Mouse (Mus musculus) brain, embryonic 18.5 days (tissue): ENCODE data around the gene Vps53.
"Not testable (repeated sequence)": the region's sequence is repeated elsewhere in the genome, so short reads cannot be mapped to it uniquely, and the experiment has no call there.

Experiments used
- DNase-seq: peaks from one replicate; pipeline ENCODE4 v3.0.0-alpha.2; 2012; ENCODE audit warnings: low read depth, low spot score

Vps53 gene

DNA sequence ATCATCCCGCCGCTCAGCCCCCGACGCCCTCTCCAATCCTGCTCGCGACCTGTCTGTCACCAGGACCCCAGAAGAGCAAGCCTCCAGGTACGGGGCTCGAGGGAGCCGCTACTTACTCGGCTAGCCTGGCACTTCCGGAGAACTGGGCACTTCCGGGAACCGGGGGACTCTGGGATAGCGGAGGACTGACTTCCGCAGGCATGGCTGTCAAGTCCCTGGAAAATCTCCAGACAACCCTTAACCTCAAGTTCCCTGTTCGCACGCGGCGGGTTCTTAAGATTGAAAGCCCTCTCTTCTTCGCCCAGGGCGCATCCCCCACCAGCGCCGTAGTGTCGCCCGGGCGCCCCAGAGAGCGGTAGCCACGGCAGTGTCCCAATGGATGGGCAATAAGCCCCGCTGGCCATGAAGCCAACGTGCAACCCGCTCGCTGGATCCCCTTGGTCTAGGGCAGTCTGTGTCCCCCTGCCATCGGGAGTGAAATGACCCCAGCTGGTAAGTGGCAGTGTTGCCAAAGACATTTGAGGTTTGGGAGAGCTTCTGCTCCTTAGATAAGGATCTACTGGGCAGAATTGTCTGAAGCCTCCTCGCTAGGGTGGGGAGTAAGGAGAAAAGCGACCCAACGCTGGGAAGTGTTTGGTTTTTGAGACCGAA, at the start of gene Vps53, which contains the start of gene Fam57a:
Vps53 (minus strand) TSS at position 153 of the 651 bp plus-strand sequence.
Fam57a (plus strand) TSS at position 177 of the 651 bp plus-strand sequence.
- DNase-seq = peak; percentile 73

GRCm38 (mm10) chr11:76225051-76225450, 45.6 kb upstream of the Vps53 start:
- no peak for DNase-seq

GRCm38 (mm10) chr11:76224631-76225030, 45.2 kb upstream of the Vps53 start:
- no peak for DNase-seq

GRCm38 (mm10) chr11:76217390-76217800, 37.9 kb upstream of the Vps53 start, which contains the start of the genes Dbil5 and Gemin4:
Dbil5 (plus strand) TSS chr11:76217608.
Gemin4 (minus strand) TSS chr11:76217664.
- DNase-seq = peak; percentile 89

DNA sequence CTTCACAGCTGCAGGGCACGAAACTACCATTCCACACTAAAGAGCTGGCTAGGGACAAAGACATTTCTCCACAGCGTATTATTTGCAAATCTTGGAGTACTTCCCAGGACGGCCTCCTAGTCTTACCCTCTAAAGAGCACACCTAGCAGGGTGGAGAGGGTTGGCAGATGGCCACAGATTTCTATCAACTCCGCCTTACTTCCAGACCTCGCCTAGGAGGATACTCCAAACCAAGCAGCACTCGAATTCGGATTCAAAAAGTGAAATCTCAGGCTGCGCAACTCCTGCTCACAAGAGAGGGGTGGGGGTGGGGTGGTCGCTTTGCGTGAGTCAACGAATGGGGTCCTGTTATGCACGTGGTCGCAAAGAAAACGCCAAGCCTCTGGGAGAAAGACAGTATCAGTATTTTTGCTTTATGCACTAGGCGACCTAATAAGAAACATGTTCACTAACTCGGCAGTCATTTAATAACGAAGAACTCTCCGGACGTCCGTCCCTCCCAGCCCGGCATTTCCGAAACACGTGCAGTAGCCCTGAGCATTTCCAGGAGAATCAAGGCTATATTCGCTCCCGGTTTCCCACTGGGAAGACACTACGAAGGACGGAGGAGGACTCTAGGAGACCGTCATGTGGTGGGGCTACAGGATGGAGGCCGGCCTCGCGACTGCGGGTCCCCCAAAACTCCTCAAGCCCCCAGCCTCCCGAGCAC, 37.4 kb upstream of the Vps53 start:
- no peak for DNase-seq

GRCm38 (mm10) chr11:76216049-76216540, 36.6 kb upstream of the Vps53 start:
- no peak for DNase-seq

DNA sequence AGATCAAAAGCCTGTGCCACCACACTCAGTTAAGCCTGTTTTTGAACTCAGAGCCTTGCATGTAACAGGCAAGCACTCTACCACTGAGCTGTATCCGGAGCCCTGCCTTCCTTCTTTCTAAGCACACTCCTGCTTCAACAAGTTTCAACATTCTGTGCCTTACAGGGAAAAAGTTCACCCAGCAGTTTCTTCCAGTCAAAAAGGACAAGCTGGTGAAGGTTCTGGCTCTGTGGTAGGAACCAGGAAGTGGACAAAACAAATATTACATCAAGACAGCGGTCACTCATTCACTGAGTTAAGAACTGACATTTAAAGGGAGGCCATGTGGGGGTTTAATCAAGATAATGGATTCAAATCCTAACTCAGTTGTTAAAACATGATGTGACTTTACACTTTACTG, 35.6 kb upstream of the Vps53 start:
- no peak for DNase-seq

DNA sequence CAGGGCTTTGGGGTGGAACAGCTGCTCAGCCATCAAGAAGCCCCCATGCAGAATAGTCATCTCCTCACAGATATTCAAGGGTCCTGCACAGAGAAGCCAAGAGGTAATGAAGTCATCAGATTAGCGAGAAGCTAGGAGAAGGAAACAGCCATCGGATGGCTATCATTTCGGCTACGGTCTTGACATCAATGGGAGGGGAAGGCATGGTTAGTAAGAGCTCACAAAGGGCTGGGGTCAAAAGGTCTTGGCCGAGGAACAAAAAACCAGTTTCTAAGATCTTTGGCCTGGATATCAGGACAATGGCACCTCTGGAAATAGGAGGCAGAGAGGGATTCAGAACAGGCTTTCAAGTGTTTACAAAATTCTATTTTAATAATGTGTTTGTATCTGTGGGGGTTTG, 34.4 kb upstream of the Vps53 start:
- DNase-seq = no peak

GRCm38 (mm10) chr11:76211595-76211994, 32.1 kb upstream of the Vps53 start:
- DNase-seq = not testable (repeated sequence)

- DNase-seq = no peak
Observed at GRCm38 (mm10) chr11:76210228-76210985, 31.0 kb upstream of the Vps53 start.

- DNase-seq = no peak
Observed at GRCm38 (mm10) chr11:76206793-76207192, 27.3 kb upstream of the Vps53 start.

DNA sequence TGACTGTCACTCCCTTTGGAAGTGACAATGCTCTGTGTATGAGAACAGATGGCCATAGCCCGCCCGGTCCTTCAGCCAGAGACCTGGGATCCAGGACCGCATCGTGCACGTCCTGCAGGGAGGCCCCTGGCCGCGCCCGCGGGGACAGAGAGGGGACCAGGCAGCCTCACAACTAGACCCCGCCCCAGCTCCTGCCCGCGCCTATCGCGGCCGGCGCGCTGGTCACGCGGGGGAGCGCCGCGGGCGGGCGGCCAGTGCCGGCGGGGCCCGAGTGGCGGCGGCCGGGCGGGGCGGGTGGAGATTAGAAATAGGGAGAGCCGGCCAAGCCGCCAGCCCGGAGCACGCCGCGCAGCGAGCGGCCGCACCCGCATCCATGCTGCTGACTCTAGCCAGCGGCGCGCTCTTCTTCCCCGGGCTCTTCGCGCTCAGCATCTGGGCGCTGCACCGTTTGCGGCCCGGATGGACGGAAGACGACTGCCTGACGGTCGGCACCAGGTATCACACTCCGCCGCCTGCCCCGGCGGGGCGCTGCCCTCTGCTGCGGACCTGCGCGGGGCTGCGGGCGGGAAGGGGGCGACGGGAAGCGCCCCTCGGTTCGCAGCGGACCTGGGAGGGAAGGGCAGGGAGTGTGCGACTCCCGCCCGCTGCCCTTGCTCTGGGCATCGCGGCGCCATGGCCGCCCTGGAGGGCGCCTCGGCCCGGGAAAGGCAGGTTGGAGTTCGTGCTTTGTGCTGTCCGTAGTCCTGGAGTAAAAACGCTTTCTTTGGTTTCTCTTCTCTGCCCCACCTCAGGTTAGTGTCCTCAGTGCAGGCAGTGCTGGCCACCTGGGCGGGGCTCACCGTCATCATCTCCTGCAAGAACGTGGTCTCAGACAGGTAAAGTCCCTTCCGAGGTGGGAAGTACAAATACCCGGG, 22.6 kb upstream of the Vps53 start:
- DNase-seq = no peak

DNA sequence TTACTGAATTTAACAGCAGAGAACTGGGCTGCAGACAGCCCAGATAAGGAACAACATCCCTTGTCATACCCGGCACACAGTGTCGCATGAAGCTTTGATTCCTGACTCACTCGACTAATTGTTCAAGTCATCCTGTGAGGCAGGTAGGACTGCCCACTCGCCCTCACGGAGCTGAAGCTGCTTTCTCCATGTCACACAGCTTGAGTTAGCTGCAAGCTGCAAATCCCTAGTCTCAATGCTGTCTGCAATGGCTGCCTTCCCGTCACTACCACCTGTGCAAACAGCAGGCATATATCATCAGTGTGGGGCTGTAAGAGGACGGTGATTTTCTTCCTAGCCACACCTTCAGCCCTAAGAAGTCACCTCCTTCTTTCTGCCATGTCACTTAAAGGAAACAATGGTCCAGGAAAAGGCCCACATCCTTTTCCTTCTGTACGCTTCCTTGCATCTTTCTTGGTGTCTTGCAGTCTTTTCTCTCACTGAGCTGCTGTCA, 17.6 kb upstream of the Vps53 start:
- DNase-seq = no peak

- DNase-seq = no peak
Observed at GRCm38 (mm10) chr11:76196275-76196976, 17.0 kb upstream of the Vps53 start.

DNA sequence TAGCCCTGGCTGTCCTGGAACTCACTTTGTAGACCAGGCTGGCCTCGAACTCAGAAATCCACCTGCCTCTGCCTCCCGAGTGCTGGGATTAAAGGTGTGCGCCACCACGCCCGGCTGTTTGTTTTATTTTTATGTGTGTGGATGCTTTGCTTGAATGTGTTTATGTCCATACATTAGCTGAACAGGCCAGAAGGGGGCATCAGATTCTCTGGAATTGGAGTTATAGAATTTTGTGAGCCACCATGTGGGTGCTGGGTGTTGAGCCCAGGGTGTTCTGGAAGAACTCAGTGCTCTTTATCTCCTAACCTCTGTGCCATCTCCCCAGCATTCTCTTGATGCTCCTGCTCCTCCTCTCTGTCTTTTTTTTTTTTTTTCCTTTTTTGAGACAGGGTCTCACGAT, 7.5 kb upstream of the Vps53 start:
- no peak for DNase-seq

GRCm38 (mm10) chr11:76183745-76184144, 4.3 kb upstream of the Vps53 start:
- DNase-seq = no peak

GRCm38 (mm10) chr11:76180146-76180540, 696 bp upstream of the Vps53 start:
- DNase-seq = no peak

DNA sequence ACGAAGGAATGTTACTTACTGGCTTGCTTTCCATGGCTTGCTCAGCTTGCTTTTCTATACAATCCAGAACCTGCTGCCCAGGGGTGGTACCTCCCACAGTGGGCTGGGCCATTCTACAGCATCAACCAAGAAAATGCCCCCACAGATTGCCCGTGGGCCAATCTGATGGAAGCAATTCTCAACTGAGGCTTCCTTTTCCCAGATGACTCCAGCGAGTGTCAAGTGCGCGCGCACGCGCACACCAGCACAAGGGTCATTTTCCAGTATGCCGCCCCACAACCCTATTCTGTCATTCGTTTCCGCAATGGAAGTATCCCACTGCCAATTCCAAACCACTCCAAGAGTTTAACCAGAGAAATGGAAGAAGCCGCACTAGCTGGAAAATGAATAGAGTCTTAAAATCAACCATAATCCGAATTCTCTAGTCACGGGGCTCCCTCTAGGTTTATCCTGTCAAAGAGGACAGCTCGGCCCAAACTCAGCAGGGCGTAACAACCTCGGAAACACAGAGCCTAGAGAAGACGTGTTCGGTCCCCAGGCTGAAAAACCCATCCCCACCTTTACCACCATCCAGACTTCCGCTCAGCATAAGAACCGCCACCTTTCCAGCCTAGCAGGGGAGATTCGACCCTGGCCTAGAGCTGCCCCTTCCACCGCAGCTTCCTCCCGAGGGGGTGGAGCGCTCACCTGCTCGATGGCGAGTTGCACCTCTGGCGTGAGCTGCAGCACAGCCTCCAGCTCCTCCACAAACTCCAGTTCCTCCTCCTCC, 537 bp downstream of the Vps53 start:
- DNase-seq = no peak

GRCm38 (mm10) chr11:76170207-76170606, 9.2 kb downstream of the Vps53 start:
- DNase-seq = no peak
